Mouse (Mus musculus) kidney, adult 2 months (tissue): ENCODE results near the gene Clasp2. TPM values are rescaled to one million over a fixed set of nuclear protein-coding genes. Genes with fewer than 3 reads are reported as not detected.

ENCODE experiments used
- DNase-seq: peaks from one replicate; pipeline ENCODE4 v3.0.0; 2021
- H3K27ac ChIP-seq: fragments of 200-500 bp; 2 replicates; pipeline ENCODE4 v1.5.1; 2012; ENCODE audit warnings: low read depth, low read length, control low read depth, inconsistent platforms; ENCODE audit not compliant: insufficient read depth
- H3K27me3 ChIP-seq: fragments of 200-500 bp; replicated peaks from 2 replicates; pipeline ENCODE4 v1.6.1; 2012; ENCODE audit warnings: mild to moderate bottlenecking, moderate library complexity, low read length, inconsistent platforms; ENCODE audit not compliant: control insufficient read depth, insufficient read depth
- H3K36me3 ChIP-seq: fragments of 200-500 bp; 2 replicates; pipeline ENCODE4 v1.6.1; 2012; ENCODE audit warnings: mild to moderate bottlenecking, moderate library complexity, low read length, inconsistent platforms; ENCODE audit not compliant: control insufficient read depth, insufficient read depth
- H3K4me1 ChIP-seq: fragments of 200-500 bp; 2 replicates; pipeline ENCODE4 v1.6.1; 2011; ENCODE audit warnings: low read length; ENCODE audit not compliant: control insufficient read depth, insufficient read depth
- H3K4me3 ChIP-seq: fragments of 200-500 bp; 2 replicates; pipeline ENCODE4 v1.5.1; 2011; ENCODE audit warnings: mild to moderate bottlenecking, low read depth, low read length, control low read depth; ENCODE audit not compliant: insufficient read depth
- CTCF ChIP-seq: fragments of 200-500 bp; conservative IDR thresholded peaks from 2 replicates; pipeline ENCODE4 v1.5.1; 2011; ENCODE audit warnings: low read depth, mild to moderate bottlenecking, control low read depth, low read length, moderate library complexity, mixed read lengths; ENCODE audit not compliant: insufficient read depth, insufficient read length
- POLR2A ChIP-seq: fragments of 200-500 bp; IDR thresholded peaks from one replicate; pipeline ENCODE4 v1.6.1; 2011; ENCODE audit warnings: low read depth, low read length, control low read depth
- WGBS: fragments of 180-500 bp; shearing (Covaris S2); methylation state at CpG from one replicate; pipeline ENCODE4 v1.1.7; 2018; 5-methylcytosine and 5-hydroxymethylcytosine counted together
- polyA plus RNA-seq: library from polyadenylated mRNA; depleted of rRNA; stranded (reverse); fragments of >200 nt; gene quantifications from 2 replicates; pipeline ENCODE4 v1.2.3, GENCODE M21; 2012; rRNA removed

Clasp2 gene
- polyA plus RNA-seq, 1 experiment: 9.1 TPM

- peak; percentile 31 for DNase-seq
Observed at GRCm38 (mm10) chr9:113947216-113947615, 205.9 kb downstream of the Clasp2 start.

GRCm38 (mm10) chr9:113957777-113958176 is 216.5 kb downstream of the Clasp2 start:
- Histone ChIP-seq H3K36me3 (peaks cover 9% of the 10 kb centered on the region), H3K27ac (no peak overlapping the region), H3K27me3 (no peaks in the 10 kb centered on the region), H3K4me1 (no peaks in the 10 kb centered on the region), H3K4me3 (no peak overlapping the region)
- 93% methylated on average over 4 of the region's 4 CpGs for WGBS
- no peak for TF ChIP-seq POLR2A
- no peak for TF ChIP-seq CTCF
- DNase-seq: no peak

More at GRCm38 (mm10) chr9:113947216-113947615, 205.9 kb downstream of the Clasp2 start:
- Histone ChIP-seq H3K36me3 (no peaks in the 10 kb centered on the region; the same call in 1 of the 2 replicates), H3K4me3 (no peak overlapping the region), H3K27ac (no peak overlapping the region), H3K27me3 (no peaks in the 10 kb centered on the region), H3K4me1 (peaks cover 5% of the 10 kb centered on the region; the same call in 1 of the 2 replicates)
- TF ChIP-seq POLR2A (no peak), CTCF (no peak)
- WGBS: 74% methylated on average over 1 of the region's 1 CpGs

GRCm38 (mm10) chr9:113963718-113964117 is 222.4 kb downstream of the Clasp2 start:
- no peaks in the 10 kb centered on the region for H3K27me3 ChIP-seq
- TF ChIP-seq POLR2A (no peak), CTCF (no peak)

GRCm38 (mm10) chr9:113964415-113964814 is 223.1 kb downstream of the Clasp2 start:
- Histone ChIP-seq H3K4me1 (no peaks in the 10 kb centered on the region), H3K4me3 (no peak overlapping the region), H3K36me3 (peaks cover 5% of the 10 kb centered on the region), H3K27ac (no peak overlapping the region), H3K27me3 (no peaks in the 10 kb centered on the region)
- TF ChIP-seq POLR2A: no peak
- TF ChIP-seq CTCF: no peak
- no peak for DNase-seq
- 94% methylated on average over 8 of the region's 8 CpGs for WGBS

More at GRCm38 (mm10) chr9:113963718-113964117, 222.4 kb downstream of the Clasp2 start:
- H3K4me3 ChIP-seq: no peak overlapping the region
- peaks cover 6% of the 10 kb centered on the region for H3K36me3 ChIP-seq
- H3K27ac ChIP-seq: no peak overlapping the region
- no peak for DNase-seq
- H3K4me1 ChIP-seq: no peaks in the 10 kb centered on the region

GRCm38 (mm10) chr9:113966838-113967237 is 225.6 kb downstream of the Clasp2 start:
- TF ChIP-seq POLR2A (no peak), CTCF (no peak)
- H3K36me3 ChIP-seq: peaks cover 2% of the 10 kb centered on the region
- DNase-seq: no peak
- no peak overlapping the region for H3K4me3 ChIP-seq
- H3K27ac ChIP-seq: no peak overlapping the region
- 86% methylated on average over 4 of the region's 4 CpGs for WGBS
- no peaks in the 10 kb centered on the region for H3K4me1 ChIP-seq
- H3K27me3 ChIP-seq: no peaks in the 10 kb centered on the region

GRCm38 (mm10) chr9:113968967-113969366 is 227.7 kb downstream of the Clasp2 start:
- TF ChIP-seq POLR2A: no peak
- TF ChIP-seq CTCF: no peak
- no peak for DNase-seq
- Histone ChIP-seq H3K36me3 (peaks cover 2% of the 10 kb centered on the region), H3K27me3 (no peaks in the 10 kb centered on the region), H3K27ac (no peak overlapping the region), H3K4me1 (no peaks in the 10 kb centered on the region), H3K4me3 (no peak overlapping the region)
- WGBS: 95% methylated on average over 7 of the region's 7 CpGs

Other genes starting within 250 kb of the Clasp2 start
- gene Pdcd6ip, start 33.2 kb upstream of the Clasp2 start, polyA plus RNA-seq: 59.9 and 69.9 TPM in 2 replicates
- 42.5 and 44.7 TPM in 2 replicates for gene Ubp1, start 189.5 kb downstream of the Clasp2 start, polyA plus RNA-seq